Mouse (Mus musculus): Measurements from ENCODE around the gene Stac3. TPM values are rescaled to one million over a fixed set of nuclear protein-coding genes. Genes with fewer than 3 reads are reported as not detected.

The Stac3 gene
- polyA plus RNA-seq, 1 experiment: 9.8 TPM

DNA sequence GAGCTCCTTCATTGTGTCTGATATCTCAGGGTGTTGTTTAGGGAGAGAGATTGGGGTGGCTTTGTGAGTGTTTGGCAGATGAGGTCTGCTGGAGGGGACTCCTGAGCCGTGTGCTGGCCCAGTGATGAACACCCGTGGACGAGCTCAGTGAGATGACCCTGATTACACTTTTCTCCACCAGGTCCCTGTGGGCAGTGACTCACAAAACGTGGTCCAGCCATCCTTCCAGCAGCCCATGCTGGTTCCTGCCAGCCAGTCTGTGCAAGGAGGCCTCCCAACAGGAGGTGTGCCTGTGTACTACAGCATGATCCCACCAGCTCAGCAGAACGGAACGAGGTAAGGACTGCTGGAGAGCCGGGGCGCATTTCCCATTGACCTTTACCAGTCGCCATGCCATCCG is 16.3 kb upstream of the Stac3 start:
- no peak for DNase-seq (ENCODE audit: low read depth)
- TF ChIP-seq POLR2A (IDR thresholded peaks at IDR 0.05; ENCODE audit: borderline replicate concordance, extremely low read depth, insufficient read depth, insufficient read length, poor library complexity, severe bottlenecking): no peak
- no peak for TF ChIP-seq CTCF (IDR thresholded peaks at IDR 0.05; ENCODE audit: borderline replicate concordance, extremely low read depth, insufficient read depth, insufficient read length)

GRCm38 (mm10) chr10:127488856-127489255 is 12.6 kb upstream of the Stac3 start:
- no peak for TF ChIP-seq CTCF (IDR thresholded peaks at IDR 0.05; ENCODE audit: borderline replicate concordance, extremely low read depth, insufficient read depth, insufficient read length)
- no peak for TF ChIP-seq POLR2A (IDR thresholded peaks at IDR 0.05; ENCODE audit: borderline replicate concordance, extremely low read depth, insufficient read depth, insufficient read length, poor library complexity, severe bottlenecking)
- no peak for DNase-seq (ENCODE audit: low read depth)

DNA sequence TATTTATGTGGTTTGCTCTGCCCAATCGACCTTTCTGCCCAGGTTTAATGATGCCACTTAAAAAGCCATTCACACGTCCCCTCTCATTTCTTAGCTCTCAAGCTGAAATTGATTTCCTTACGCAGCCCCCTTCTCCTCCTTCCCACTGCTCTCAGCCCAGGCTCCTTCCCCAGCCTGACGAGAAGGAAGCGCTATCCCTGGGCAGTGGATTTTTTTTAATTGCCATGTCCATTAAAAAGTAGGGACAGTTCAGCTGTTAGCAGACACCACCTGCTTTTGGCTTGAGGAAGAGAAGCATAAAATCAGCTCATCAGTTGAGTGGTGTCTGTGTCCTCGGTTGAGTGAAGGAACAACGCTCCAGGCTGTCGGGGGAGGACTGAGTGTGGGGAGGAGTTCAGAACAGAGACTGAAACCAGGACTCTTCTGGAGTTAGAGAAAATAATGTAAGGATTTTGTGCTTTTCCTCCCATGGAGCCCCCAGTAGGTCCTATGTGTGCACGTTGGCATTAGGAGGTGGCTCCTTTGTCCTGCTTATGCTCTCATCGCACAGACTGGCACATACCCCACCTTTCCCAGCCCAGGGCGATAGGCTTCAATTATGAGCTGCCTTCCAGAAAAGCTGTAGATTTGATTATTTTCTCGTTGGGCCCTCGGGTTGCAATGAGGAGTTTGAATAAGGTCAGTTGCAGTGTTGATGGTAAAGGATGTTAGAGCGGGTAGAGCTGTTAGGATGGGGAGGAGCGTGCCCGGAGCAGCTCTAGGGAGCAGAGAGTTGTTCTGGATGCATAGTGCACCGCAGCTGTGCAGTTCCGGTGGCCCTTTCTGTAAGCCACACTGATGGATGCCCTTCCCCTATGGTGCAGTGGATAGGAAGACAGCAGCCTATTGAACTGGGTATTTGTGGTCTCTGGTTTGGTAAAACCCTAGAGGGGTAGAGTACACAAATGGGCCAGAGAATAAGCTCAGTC is 11.0 kb upstream of the Stac3 start:
- TF ChIP-seq CTCF (IDR thresholded peaks at IDR 0.05; ENCODE audit: borderline replicate concordance, extremely low read depth, insufficient read depth, insufficient read length): no peak
- TF ChIP-seq POLR2A (IDR thresholded peaks at IDR 0.05; ENCODE audit: borderline replicate concordance, extremely low read depth, insufficient read depth, insufficient read length, poor library complexity, severe bottlenecking): no peak
- peak; percentile 21 for DNase-seq (ENCODE audit: low read depth)

GRCm38 (mm10) chr10:127491128-127491512 is 10.4 kb upstream of the Stac3 start:
- TF ChIP-seq CTCF (IDR thresholded peaks at IDR 0.05; ENCODE audit: borderline replicate concordance, extremely low read depth, insufficient read depth, insufficient read length): no peak
- TF ChIP-seq POLR2A (IDR thresholded peaks at IDR 0.05; ENCODE audit: borderline replicate concordance, extremely low read depth, insufficient read depth, insufficient read length, poor library complexity, severe bottlenecking): no peak
- DNase-seq (ENCODE audit: low read depth): no peak

GRCm38 (mm10) chr10:127492118-127492517 is 9.4 kb upstream of the Stac3 start:
- no peak for TF ChIP-seq CTCF (IDR thresholded peaks at IDR 0.05; ENCODE audit: borderline replicate concordance, extremely low read depth, insufficient read depth, insufficient read length)
- TF ChIP-seq POLR2A (IDR thresholded peaks at IDR 0.05; ENCODE audit: borderline replicate concordance, extremely low read depth, insufficient read depth, insufficient read length, poor library complexity, severe bottlenecking): no peak
- no peak for DNase-seq (ENCODE audit: low read depth)

- TF ChIP-seq CTCF (IDR thresholded peaks at IDR 0.05; ENCODE audit: borderline replicate concordance, extremely low read depth, insufficient read depth, insufficient read length): no peak
- TF ChIP-seq POLR2A (IDR thresholded peaks at IDR 0.05; ENCODE audit: borderline replicate concordance, extremely low read depth, insufficient read depth, insufficient read length, poor library complexity, severe bottlenecking): no peak
- DNase-seq (ENCODE audit: low read depth): no peak
Measured at GRCm38 (mm10) chr10:127496156-127496555, 5.3 kb upstream of the Stac3 start.

DNA sequence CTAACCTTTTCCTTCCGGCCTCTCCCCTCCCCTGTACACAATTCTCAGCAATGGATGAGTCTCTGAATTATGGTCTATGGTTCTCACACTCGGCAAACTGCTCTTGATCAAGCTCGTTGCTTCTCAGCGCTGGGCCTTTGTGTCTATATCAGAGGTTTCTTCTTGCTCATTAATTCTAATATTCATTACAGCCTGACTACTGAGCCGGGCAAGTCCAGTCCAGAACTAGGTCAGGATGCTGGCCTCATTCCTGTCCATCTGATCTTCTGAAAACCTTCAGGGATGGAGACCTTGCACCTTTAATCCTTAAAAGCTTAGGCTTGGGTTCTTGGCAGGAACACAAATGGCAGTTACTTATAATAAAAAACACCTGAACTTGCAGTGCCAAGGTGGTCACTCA is 2.0 kb upstream of the Stac3 start:
- TF ChIP-seq CTCF (IDR thresholded peaks at IDR 0.05; ENCODE audit: borderline replicate concordance, extremely low read depth, insufficient read depth, insufficient read length) (no peak), POLR2A (IDR thresholded peaks at IDR 0.05; ENCODE audit: borderline replicate concordance, extremely low read depth, insufficient read depth, insufficient read length, poor library complexity, severe bottlenecking) (no peak)

GRCm38 (mm10) chr10:127500042-127500441 is 1.4 kb upstream of the Stac3 start:
- DNase-seq (ENCODE audit: low read depth): no peak
- no peak for TF ChIP-seq CTCF (IDR thresholded peaks at IDR 0.05; ENCODE audit: borderline replicate concordance, extremely low read depth, insufficient read depth, insufficient read length)
- no peak for TF ChIP-seq POLR2A (IDR thresholded peaks at IDR 0.05; ENCODE audit: borderline replicate concordance, extremely low read depth, insufficient read depth, insufficient read length, poor library complexity, severe bottlenecking)

More for the DNA sequence above, 2.0 kb upstream of the Stac3 start:
- no peak for DNase-seq (ENCODE audit: low read depth)

- peak; percentile 86 for DNase-seq (ENCODE audit: low read depth)
- TF ChIP-seq CTCF (IDR thresholded peaks at IDR 0.05; ENCODE audit: borderline replicate concordance, extremely low read depth, insufficient read depth, insufficient read length): peak; percentile 76
- no peak for TF ChIP-seq POLR2A (IDR thresholded peaks at IDR 0.05; ENCODE audit: borderline replicate concordance, extremely low read depth, insufficient read depth, insufficient read length, poor library complexity, severe bottlenecking)
Measured at GRCm38 (mm10) chr10:127508239-127508638, 6.8 kb downstream of the Stac3 start.

GRCm38 (mm10) chr10:127509051-127509836 is 7.8 kb downstream of the Stac3 start:
- TF ChIP-seq POLR2A (IDR thresholded peaks at IDR 0.05; ENCODE audit: borderline replicate concordance, extremely low read depth, insufficient read depth, insufficient read length, poor library complexity, severe bottlenecking): no peak
- TF ChIP-seq CTCF (IDR thresholded peaks at IDR 0.05; ENCODE audit: borderline replicate concordance, extremely low read depth, insufficient read depth, insufficient read length): peak; percentile 94
- peak; percentile 98 for DNase-seq (ENCODE audit: low read depth)
